Mouse (Mus musculus) bone marrow macrophage, adult 2 months (primary cell): ENCODE measurements around the gene Cd4.

Source experiments
- CTCF ChIP-seq: IDR thresholded peaks from 2 replicates; pipeline ENCODE4 v1.5.1; 2012; ENCODE audit warnings: low read depth, mild to moderate bottlenecking, low read length, moderate library complexity
- POLR2A ChIP-seq: IDR thresholded peaks from 2 replicates; pipeline ENCODE4 v1.6.1; 2012; ENCODE audit warnings: mild to moderate bottlenecking, low read depth, low read length, borderline replicate concordance

GRCm38 (mm10) chr6:124861266-124861665 is 26.8 kb downstream of the Cd4 start:
- TF ChIP-seq CTCF, result no peak
- no peak for TF ChIP-seq POLR2A
